Comparison of ENCODE assay signal across 16 mouse cellular contexts in genomic region chr10:8577642-8578356, GRCm38 (mm10). TPM values are rescaled to one million over a fixed set of nuclear protein-coding genes. Genes with fewer than 3 reads are reported as not detected.
A peak's percentile ranks its signal among the peaks of the same experiment; 100 is the strongest.
DNase-seq lines count a peak whose midpoint lies in the region; ATAC-seq lines count a peak whose summit lies in the region.
"Had no signal": no experiment of that assay in that cellular context is flagged by ENCODE, and none has a peak within 500 bp of the region (broad histone marks: within the 10 kb centered on the region; RNA-seq: fewer than 3 reads in every experiment).

No protein-coding gene starts in this region.

- no peaks in the 10 kb centered on the region for H3K36me3 ChIP-seq in forebrain, embryonic 13.5 days (ENCODE audit: poor library complexity, severe bottlenecking)
- no peaks in the 10 kb centered on the region for H3K36me3 ChIP-seq in forebrain, embryonic 10.5 days (replicated peaks)
- H3K36me3 ChIP-seq in forebrain, embryonic 16.5 days (ENCODE audit: control insufficient read depth, insufficient read depth), result no peaks in the 10 kb centered on the region
- H3K36me3 ChIP-seq: intestine, embryonic 15.5 days; kidney, embryonic 15.5 days; midbrain, embryonic 10.5 days; neural tube, embryonic 13.5 days; stomach, embryonic 15.5 days had no signal

- DNase-seq in forebrain, embryonic 10.5 days (ENCODE audit: extremely low spot score, low spot score), result no peak
- DNase-seq in retina, postnatal 1 day, result peak; percentile 13
- DNase-seq in retina, embryonic 14.5 days (ENCODE audit: low spot score), result no peak
- peak; percentile 15 to 24 for DNase-seq in layer of hippocampus, postnatal 14 days (ENCODE audit: low spot score in 2 of 2)
- DNase-seq in testis, postnatal 10 days (ENCODE audit: low spot score), result no peak
- DNase-seq: adrenal gland, postnatal 10 days; gastrocnemius, postnatal 14 days; lung, adult 2 months; lung, postnatal 36 days had no signal

- H3K4me1 ChIP-seq in forebrain, embryonic 13.5 days, result no peaks in the 10 kb centered on the region
- H3K4me1 ChIP-seq in forebrain, embryonic 10.5 days, result no peaks in the 10 kb centered on the region
- no peaks in the 10 kb centered on the region for H3K4me1 ChIP-seq in forebrain, embryonic 16.5 days (replicated peaks; ENCODE audit: control insufficient read depth, insufficient read depth, low read length)
- H3K4me1 ChIP-seq: intestine, embryonic 15.5 days; kidney, embryonic 15.5 days; midbrain, embryonic 10.5 days; neural tube, embryonic 13.5 days; stomach, embryonic 15.5 days had no signal

- no peak overlapping the region for H3K4me3 ChIP-seq in forebrain, embryonic 13.5 days
- no peak overlapping the region for H3K4me3 ChIP-seq in forebrain, embryonic 10.5 days
- no peak overlapping the region for H3K4me3 ChIP-seq in forebrain, embryonic 16.5 days (replicated peaks; ENCODE audit: low read length)
- H3K4me3 ChIP-seq: intestine, embryonic 15.5 days; kidney, embryonic 15.5 days; midbrain, embryonic 10.5 days; neural tube, embryonic 13.5 days; stomach, embryonic 15.5 days had no signal

- no peak overlapping the region for H3K27ac ChIP-seq in forebrain, embryonic 13.5 days
- H3K27ac ChIP-seq in forebrain, embryonic 10.5 days, result no peak overlapping the region
- H3K27ac ChIP-seq in forebrain, embryonic 16.5 days (ENCODE audit: low read length), result peak overlapping the region; percentile 41; the same call in 1 of the 2 replicates
- H3K27ac ChIP-seq: intestine, embryonic 15.5 days; kidney, embryonic 15.5 days; midbrain, embryonic 10.5 days; neural tube, embryonic 13.5 days; stomach, embryonic 15.5 days had no signal

- no peaks in the 10 kb centered on the region for H3K27me3 ChIP-seq in forebrain, embryonic 13.5 days
- H3K27me3 ChIP-seq in forebrain, embryonic 10.5 days (ENCODE audit: poor library complexity, severe bottlenecking), result no peaks in the 10 kb centered on the region
- no peaks in the 10 kb centered on the region for H3K27me3 ChIP-seq in forebrain, embryonic 16.5 days (replicated peaks; ENCODE audit: control insufficient read depth, insufficient read depth, low read length)
- H3K27me3 ChIP-seq: intestine, embryonic 15.5 days; kidney, embryonic 15.5 days; neural tube, embryonic 13.5 days; stomach, embryonic 15.5 days had no signal

- 81% methylated on average over 6 of the region's 6 CpGs for WGBS in forebrain, embryonic 13.5 days
- 90% methylated on average over 6 of the region's 6 CpGs for WGBS in forebrain, embryonic 10.5 days
- WGBS in forebrain, embryonic 16.5 days, result 53% methylated on average over 6 of the region's 6 CpGs

- peak; percentile 59; the same call in 1 of the 2 replicates for ATAC-seq in forebrain, embryonic 13.5 days
- ATAC-seq in forebrain, embryonic 16.5 days, result peak; percentile 92
- ATAC-seq: intestine, embryonic 15.5 days had no signal

- no peaks in the 10 kb centered on the region for H3K9me3 ChIP-seq in forebrain, embryonic 13.5 days (replicated peaks)
- H3K9me3 ChIP-seq in forebrain, embryonic 10.5 days, result no peaks in the 10 kb centered on the region
- H3K9me3 ChIP-seq in forebrain, embryonic 16.5 days (ENCODE audit: control insufficient read depth, low read length), result no peaks in the 10 kb centered on the region
- H3K9me3 ChIP-seq: intestine, embryonic 15.5 days; kidney, embryonic 15.5 days; midbrain, embryonic 10.5 days; neural tube, embryonic 13.5 days; stomach, embryonic 15.5 days had no signal

- no peak overlapping the region for H3K4me2 ChIP-seq in forebrain, embryonic 13.5 days
- no peak overlapping the region for H3K4me2 ChIP-seq in forebrain, embryonic 16.5 days (ENCODE audit: low read length)
- H3K4me2 ChIP-seq: intestine, embryonic 15.5 days; kidney, embryonic 15.5 days; neural tube, embryonic 13.5 days; stomach, embryonic 15.5 days had no signal

- H3K9ac ChIP-seq in forebrain, embryonic 13.5 days, result no peak overlapping the region
- no peak overlapping the region for H3K9ac ChIP-seq in forebrain, embryonic 16.5 days (replicated peaks; ENCODE audit: low read depth, low read length)
- H3K9ac ChIP-seq: intestine, embryonic 15.5 days; kidney, embryonic 15.5 days; neural tube, embryonic 13.5 days; stomach, embryonic 15.5 days had no signal

RNA-seq across cellular contexts. Expression of gene Ust, which starts 59.2 kb away (rescaled TPM):
- polyA plus RNA-seq in forebrain, embryonic 13.5 days (2015; fragmentation: Nextera tagmentation; extraction: Ambion mirVana), result 2.3 and 4.0 TPM in 2 replicates
- 2.2 TPM in 2 replicates for polyA plus RNA-seq in forebrain, embryonic 10.5 days (2016; fragmentation: Nextera tagmentation; extraction: Ambion mirVana)
- 6.3 and 9.0 TPM in 2 replicates for polyA plus RNA-seq in forebrain, embryonic 16.5 days (2015; fragmentation: Nextera tagmentation; extraction: Ambion mirVana)
- 10 to 100 TPM; 69.9 to 72.9 TPM for total RNA-seq in layer of hippocampus, postnatal 14 days (2021)

Comparison
In these comparisons a context has a peak if more than half of its experiments do, and no peak if none do; other contexts are left out.
1. DNase-seq: peak in retina, postnatal 1 day (single experiment) and layer of hippocampus, postnatal 14 days (2 of 2); none in forebrain, embryonic 10.5 days (single experiment), retina, embryonic 14.5 days (single experiment) and testis, postnatal 10 days (single experiment).